Mouse (Mus musculus): ENCODE results near the gene Olfm3. TPM values are rescaled to one million over a fixed set of nuclear protein-coding genes. Genes with fewer than 3 reads are reported as not detected.

Gene Olfm3
- total RNA-seq, 2 experiments from 2014 or later, result 35.5 to 36.6 TPM

DNA sequence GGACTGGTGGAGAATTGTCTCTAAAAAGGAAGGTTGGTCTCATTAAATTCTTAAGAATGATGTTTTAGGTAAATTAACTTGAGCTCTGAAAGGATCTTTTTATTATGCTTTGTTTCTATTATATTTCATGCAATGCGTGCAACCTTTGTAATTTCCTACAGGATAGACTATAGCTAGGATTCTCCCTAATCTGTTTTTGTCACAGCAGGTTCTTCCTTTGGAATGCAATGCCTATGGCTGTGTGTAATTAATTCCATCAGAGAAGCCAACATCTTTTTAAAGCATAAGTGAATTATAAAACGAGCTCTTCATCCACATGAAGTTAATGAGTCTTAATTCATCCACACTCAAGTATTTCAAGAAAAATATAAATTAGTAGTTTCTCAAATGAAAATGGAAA, 177.5 kb downstream of the Olfm3 start:
- H3K27ac ChIP-seq, result no peak overlapping the region
- no peak for DNase-seq (ENCODE audit: extremely low spot score in 1 of 2, low spot score in 2 of 2)
- no peak overlapping the region for H3K4me3 ChIP-seq
- intact Hi-C loops (cut with DNase I), result no loop called here
- no peak for TF ChIP-seq CTCF (IDR thresholded peaks at IDR 0.05)

DNA sequence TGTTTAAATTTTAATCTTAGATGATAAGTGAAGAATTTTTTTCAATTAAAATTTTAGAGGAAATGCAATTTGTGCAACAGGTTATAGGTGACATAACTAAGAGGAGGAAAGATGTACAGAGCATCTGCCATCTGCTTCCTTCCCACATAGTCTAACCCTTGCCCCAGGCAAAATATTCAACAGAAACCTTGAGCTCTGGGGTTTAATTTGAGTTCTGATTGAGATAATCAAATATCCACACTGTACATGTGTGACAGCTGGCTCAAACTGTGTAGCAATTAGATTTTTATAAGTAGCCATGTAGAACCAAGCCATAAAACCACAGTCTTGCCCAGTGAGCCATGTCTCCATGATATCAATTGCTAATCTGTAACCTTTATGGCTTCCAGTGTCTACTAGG, 179.1 kb downstream of the Olfm3 start:
- intact Hi-C loops (cut with DNase I), result no loop called here
- no peak for DNase-seq (ENCODE audit: extremely low spot score in 1 of 2, low spot score in 2 of 2)
- H3K27ac ChIP-seq, result no peak overlapping the region
- no peak overlapping the region for H3K4me3 ChIP-seq
- no peak for TF ChIP-seq CTCF (IDR thresholded peaks at IDR 0.05)

DNA sequence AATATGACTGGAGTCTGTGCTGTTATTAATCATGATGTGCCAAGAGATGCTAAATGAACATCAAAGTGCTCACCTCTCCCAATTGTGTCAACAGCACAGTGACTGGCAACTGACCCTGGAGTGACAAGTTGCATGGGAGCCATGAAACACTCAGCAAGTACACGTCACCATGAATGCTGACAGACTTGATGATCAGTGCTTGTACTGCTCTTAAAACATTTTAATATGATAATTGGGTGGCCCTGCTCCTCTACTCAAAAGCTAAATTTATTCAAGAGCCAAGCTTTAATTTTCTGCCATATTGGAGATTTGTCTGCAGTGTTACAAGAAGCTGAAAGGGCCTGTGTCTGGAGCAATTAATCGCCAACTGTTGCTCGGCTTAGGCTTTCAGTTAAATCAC, 184.4 kb downstream of the Olfm3 start:
- no peak for TF ChIP-seq CTCF (IDR thresholded peaks at IDR 0.05)
- DNase-seq (ENCODE audit: extremely low spot score in 1 of 2, low spot score in 2 of 2), result no peak
- intact Hi-C loops (cut with DNase I), result no loop called here

DNA sequence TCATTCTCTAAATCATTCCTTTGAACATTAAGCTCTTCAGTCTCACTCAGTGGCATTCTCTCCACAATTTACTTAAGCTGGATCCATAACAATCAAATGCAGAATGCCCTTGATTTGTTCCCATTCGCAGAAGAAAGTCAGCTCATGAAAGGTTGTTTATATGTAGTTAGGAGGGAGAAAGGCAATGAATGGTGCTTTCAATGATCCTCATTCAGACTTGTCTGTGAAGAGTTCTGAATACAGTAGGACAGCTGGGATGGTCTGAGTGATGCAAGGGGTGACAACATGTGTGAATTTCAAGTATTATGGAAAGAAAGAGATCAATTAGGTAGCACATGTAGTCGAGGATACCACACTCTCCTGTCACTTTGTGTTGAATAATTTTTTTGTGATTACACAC, 186.8 kb downstream of the Olfm3 start:
- no peak overlapping the region for H3K27ac ChIP-seq
- intact Hi-C loops (cut with DNase I), result no loop called here
- TF ChIP-seq CTCF (IDR thresholded peaks at IDR 0.05), result no peak

More for the DNA sequence above, 184.4 kb downstream of the Olfm3 start:
- no peak overlapping the region for H3K27ac ChIP-seq
- no peak overlapping the region for H3K4me3 ChIP-seq

DNA sequence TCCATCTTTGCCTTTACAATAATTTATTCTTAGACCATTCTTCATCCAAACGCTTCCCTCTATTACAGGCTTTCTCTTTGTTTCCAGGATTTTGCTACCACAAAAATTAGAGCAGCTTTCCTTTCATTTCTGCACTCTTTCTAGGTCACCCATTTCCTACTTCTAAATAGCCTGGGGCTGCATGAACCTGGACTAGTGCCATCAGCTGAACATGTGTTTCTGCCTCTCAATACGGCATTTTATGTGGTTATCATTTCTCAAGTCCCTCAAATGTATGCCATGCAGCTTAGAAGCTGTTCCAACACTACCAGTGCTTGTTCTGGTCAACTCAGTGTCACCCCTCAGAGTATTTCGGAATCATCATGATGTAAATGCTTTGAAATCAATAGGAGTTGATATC, 191.6 kb downstream of the Olfm3 start:
- no peak overlapping the region for H3K27ac ChIP-seq
- no peak for TF ChIP-seq CTCF (IDR thresholded peaks at IDR 0.05)
- no peak overlapping the region for H3K4me3 ChIP-seq
- no peak for DNase-seq (ENCODE audit: extremely low spot score in 1 of 2, low spot score in 2 of 2)
- intact Hi-C loops (cut with DNase I), result no loop called here

More for the DNA sequence above, 186.8 kb downstream of the Olfm3 start:
- DNase-seq (ENCODE audit: extremely low spot score in 1 of 2, low spot score in 2 of 2), result no peak
- no peak overlapping the region for H3K4me3 ChIP-seq

DNA sequence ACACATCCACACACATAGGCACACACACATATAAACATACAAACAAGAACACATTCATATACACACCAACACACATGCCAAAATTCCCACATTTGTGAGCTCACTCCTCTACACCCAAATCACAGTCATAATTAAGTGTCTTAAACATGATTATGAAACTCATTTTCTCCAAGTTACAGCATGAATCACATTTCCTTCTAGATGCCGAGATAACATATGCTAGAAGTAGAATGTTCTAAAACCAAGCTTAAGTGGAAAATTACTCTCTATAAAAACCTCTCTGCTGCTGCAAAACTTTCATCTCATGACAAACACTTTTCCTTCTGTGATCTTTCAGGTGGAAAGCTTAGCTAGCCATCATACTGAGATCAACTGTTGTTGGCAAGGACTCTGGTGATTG, 195.7 kb downstream of the Olfm3 start:
- TF ChIP-seq CTCF (IDR thresholded peaks at IDR 0.05), result no peak
- intact Hi-C loops (cut with DNase I), result no loop called here
- H3K4me3 ChIP-seq, result no peak overlapping the region
- DNase-seq (ENCODE audit: extremely low spot score in 1 of 2, low spot score in 2 of 2), result no peak
- H3K27ac ChIP-seq, result no peak overlapping the region

DNA sequence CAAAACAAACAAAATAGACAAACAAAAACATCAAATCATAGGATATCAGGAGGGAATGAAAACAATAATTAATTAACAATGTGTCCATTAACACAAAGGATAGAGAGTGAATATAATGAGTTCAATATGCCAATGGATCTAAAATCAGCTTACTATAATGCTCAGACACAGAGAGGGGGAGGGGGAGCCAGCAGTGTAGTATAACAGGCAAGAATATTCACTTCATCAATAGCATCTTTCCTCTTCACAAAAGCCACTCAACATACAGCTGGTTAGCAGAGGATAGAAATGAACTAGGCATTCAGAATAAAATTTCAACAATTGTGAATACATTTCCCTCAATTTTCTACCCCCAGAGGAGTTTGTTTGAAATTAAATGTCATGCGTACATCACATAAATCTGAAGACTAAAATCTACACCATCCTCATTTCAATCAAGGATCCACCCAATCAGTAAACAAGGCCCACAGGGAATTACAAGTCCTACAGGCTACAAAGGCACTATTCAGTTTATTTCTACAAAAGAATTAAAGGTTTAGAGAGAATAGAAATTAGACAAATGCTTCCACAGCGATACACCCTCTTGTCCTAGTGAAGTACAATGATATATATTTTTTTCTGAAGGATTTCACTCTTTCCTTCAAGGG, 200.4 kb downstream of the Olfm3 start:
- H3K27ac ChIP-seq, result no peak overlapping the region
- H3K4me3 ChIP-seq, result no peak overlapping the region
- no peak for TF ChIP-seq CTCF (IDR thresholded peaks at IDR 0.05)
- no peak for DNase-seq (ENCODE audit: extremely low spot score in 1 of 2, low spot score in 2 of 2)
- intact Hi-C loops (cut with DNase I), result loop anchor here (10.0 kb wide), 1 partner anchor 199 kb away; the partner anchor contains the start of gene Olfm3

DNA sequence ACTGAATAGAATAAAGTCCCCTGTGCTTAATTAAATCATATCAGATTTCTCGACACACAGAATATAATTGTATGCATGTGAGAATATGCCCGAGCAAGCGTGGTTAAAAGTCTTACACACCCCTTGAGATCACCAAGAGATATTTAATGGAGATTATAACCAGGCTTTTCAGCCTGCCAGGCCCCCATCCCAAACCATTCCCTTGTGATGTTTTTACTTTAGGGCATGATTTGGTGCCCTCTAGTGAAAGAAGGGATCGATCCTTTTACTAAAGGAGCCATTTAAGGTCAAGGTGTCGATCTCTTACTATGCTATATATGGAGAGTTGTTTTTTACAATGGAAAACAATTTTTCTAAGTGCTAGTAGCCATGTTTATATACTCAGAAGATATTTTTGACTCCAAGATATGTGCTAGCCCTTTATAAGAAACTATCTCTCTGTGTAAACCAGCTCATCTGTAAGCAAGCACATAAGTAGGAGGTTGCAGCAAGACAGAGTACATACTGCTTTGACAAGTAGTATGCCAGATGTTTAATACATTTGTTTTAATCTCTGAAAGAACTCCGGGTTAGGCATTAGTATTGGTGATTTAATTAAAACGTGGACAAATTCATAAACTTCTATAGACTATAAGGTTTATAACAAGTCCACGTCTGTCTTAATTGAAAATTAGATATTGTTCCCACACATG, 201.1 kb downstream of the Olfm3 start:
- peak; percentile 47 for TF ChIP-seq CTCF (IDR thresholded peaks at IDR 0.05)
- no peak for DNase-seq (ENCODE audit: extremely low spot score in 1 of 2, low spot score in 2 of 2)
- Histone ChIP-seq H3K27ac (no peak overlapping the region), H3K4me3 (no peak overlapping the region)
- intact Hi-C loops (cut with DNase I), result loop anchor here (10.0 kb wide), 1 partner anchor 200 kb away; the partner anchor contains the start of gene Olfm3

DNA sequence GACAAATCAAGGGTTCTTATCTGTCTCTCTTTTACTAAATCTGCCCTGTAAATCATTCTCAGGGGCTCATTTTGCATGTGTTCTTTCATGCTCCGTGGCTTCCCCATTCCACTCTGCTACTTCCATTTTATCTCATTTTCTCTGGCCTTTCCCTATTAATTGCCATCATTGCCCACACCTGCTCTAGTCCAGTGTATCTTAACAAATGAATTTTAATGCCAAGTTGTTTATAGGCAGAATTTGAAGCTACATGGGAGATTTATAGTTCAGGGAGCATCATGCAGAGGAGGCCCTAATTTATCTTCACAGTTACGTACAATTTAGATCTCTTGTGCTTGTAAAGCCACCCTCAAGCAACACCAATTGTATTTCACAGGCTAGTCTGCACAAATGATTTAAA, 241.8 kb downstream of the Olfm3 start:
- H3K4me3 ChIP-seq, result no peak overlapping the region
- intact Hi-C loops (cut with DNase I), result no loop called here
- DNase-seq (ENCODE audit: extremely low spot score in 1 of 2, low spot score in 2 of 2), result no peak
- TF ChIP-seq CTCF (IDR thresholded peaks at IDR 0.05), result no peak
- H3K27ac ChIP-seq, result no peak overlapping the region

DNA sequence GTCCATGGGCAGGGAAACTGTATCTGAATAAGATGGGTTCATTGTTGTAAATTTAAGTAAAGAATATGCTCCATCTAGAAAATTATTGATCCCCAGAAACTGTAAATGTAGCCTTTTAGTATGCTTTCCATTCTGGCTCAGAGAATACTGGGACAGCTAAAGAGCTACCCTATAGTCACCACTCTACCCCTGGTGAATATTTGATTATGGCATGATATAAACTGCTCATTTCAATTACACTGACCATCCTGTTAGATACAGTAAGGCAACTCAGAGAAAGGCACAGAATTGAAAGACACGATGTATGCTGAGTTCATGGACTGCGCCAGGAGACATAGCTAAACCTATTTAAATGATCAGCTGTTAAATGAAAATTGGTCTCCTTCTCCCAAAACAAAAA, 242.4 kb downstream of the Olfm3 start:
- intact Hi-C loops (cut with DNase I), result no loop called here
- DNase-seq (ENCODE audit: extremely low spot score in 1 of 2, low spot score in 2 of 2), result no peak

DNA sequence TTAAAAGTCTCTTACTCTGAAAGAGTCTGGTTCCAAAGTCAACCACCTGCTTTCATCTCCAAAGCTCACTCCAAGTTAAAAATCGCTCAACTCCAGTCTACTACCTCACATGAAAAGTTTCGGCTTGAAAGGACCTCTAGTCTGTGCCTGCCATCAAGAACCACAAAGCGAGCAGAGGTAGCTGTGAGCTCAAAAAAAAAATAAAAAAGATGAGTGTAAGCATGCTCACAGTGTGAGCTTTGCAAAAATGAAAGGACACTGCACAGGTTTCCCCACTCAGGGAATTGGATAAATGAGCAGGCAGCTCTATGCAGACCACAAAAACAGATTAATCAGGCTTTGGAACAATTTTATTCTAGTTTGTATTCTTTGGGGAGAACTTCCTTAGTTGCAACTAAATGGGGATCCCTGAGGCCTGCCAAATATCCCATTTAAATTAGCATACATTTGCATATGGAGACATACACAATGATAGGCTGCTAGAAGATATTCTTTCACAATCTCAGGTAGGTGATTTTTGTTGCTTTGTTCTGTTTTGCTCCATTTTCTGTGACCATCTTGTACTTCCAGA, 255.1 kb downstream of the Olfm3 start:
- intact Hi-C loops (cut with DNase I), result no loop called here
- Histone ChIP-seq H3K4me3 (no peak overlapping the region), H3K27ac (peak overlapping the region; percentile 5; the same call in 1 of the 2 replicates)
- DNase-seq (ENCODE audit: extremely low spot score in 1 of 2, low spot score in 2 of 2), result no peak
- TF ChIP-seq CTCF (IDR thresholded peaks at IDR 0.05), result no peak

More for the DNA sequence above, 242.4 kb downstream of the Olfm3 start:
- no peak for TF ChIP-seq CTCF (IDR thresholded peaks at IDR 0.05)
- Histone ChIP-seq H3K27ac (no peak overlapping the region), H3K4me3 (no peak overlapping the region)

DNA sequence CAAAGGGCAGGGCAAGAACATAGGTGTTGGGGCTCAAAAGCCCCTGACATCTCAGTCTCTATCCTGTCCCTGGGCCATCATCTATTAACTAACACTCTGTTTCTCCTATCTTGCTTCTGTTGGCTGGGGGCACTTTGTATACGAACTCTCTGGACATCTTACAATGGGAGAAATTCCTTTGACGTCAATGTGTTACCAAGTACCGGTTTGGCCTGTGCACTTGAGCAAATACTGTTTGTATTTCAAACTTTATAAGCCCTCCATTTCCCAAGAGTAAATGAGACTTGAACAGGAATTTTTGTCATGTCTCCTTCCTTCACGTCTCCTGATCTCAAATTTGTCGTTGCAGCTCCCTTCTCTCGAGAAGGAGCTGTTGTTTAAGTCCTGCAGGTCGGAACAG, 270.7 kb downstream of the Olfm3 start:
- DNase-seq (ENCODE audit: extremely low spot score in 1 of 2, low spot score in 2 of 2), result no peak
- TF ChIP-seq CTCF (IDR thresholded peaks at IDR 0.05), result no peak
- intact Hi-C loops (cut with DNase I), result no loop called here
- H3K27ac ChIP-seq, result no peak overlapping the region
- no peak overlapping the region for H3K4me3 ChIP-seq
